Mouse (Mus musculus) bone marrow macrophage, adult 2 months (primary cell): Measurements from ENCODE around the gene Trim69.

Source experiments
- CTCF ChIP-seq: IDR thresholded peaks from 2 replicates; pipeline ENCODE4 v1.5.1; 2012; ENCODE audit warnings: low read depth, mild to moderate bottlenecking, low read length, moderate library complexity
- POLR2A ChIP-seq: IDR thresholded peaks from 2 replicates; pipeline ENCODE4 v1.6.1; 2012; ENCODE audit warnings: mild to moderate bottlenecking, low read depth, low read length, borderline replicate concordance

DNA sequence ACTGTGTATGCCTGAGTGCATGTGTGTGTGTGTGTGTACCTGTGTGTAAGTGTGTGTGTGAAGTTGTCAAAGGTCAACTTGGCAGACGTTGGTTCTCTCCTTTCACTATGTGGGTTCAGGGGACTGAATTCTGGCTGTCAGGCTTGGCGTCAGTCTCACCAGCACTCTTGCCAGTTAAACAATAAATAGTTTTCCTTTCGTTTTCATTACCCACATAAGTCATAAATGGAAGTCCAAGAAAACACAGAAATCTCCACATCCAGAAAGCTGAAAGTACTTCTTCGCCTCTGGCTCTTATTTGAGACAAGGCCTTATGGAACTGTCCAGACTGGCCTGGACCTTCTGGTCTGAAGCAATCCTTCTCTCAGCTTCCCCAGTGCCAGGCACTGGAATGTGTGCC is 14.7 kb upstream of the Trim69 start:
- no peak for TF ChIP-seq POLR2A
- TF ChIP-seq CTCF: no peak
